Mouse (Mus musculus) limb, embryonic 10.5 days (tissue): ENCODE results near the gene Stk39. TPM values are rescaled to one million over a fixed set of nuclear protein-coding genes. Genes with fewer than 3 reads are reported as not detected.

ENCODE experiments used
- DNase-seq: peaks from one replicate; pipeline ENCODE4 v3.0.0-alpha.2; 2017; ENCODE audit warnings: low spot score
- H3K27ac ChIP-seq: fragments of 300-500 bp; sonication (generic); 2 replicates; pipeline ENCODE4 v1.5.1; 2016; ENCODE audit warnings: mild to moderate bottlenecking
- H3K27me3 ChIP-seq: fragments of 300-500 bp; sonication (generic); 2 replicates; pipeline ENCODE4 v1.6.1; 2016; ENCODE audit warnings: low read depth, mild to moderate bottlenecking; ENCODE audit not compliant: poor library complexity, severe bottlenecking
- H3K36me3 ChIP-seq: fragments of 300-500 bp; sonication (generic); 2 replicates; pipeline ENCODE4 v1.6.1; 2016; ENCODE audit warnings: mild to moderate bottlenecking, moderate library complexity
- H3K4me1 ChIP-seq: fragments of 300-500 bp; sonication (generic); 2 replicates; pipeline ENCODE4 v1.6.1; 2016
- H3K4me3 ChIP-seq: fragments of 300-500 bp; sonication (generic); 2 replicates; pipeline ENCODE4 v1.5.1; 2016; ENCODE audit warnings: mild to moderate bottlenecking, moderate library complexity
- H3K9me3 ChIP-seq: fragments of 300-500 bp; sonication (generic); replicated peaks from 2 replicates; pipeline ENCODE4 v1.6.1; 2016; ENCODE audit warnings: mild to moderate bottlenecking
- WGBS: fragments of 180-500 bp; shearing (Covaris S2); methylation state at CpG from one replicate; pipeline ENCODE4 v1.1.7; 2016; 5-methylcytosine and 5-hydroxymethylcytosine counted together
- polyA plus RNA-seq: library from polyadenylated mRNA; unstranded; fragments of >200 nt; fragmentation: Nextera tagmentation; extraction: Ambion mirVana; gene quantifications from 2 replicates; pipeline ENCODE4 v1.2.1, GENCODE M21; 2016

The Stk39 gene
- polyA plus RNA-seq, 1 experiment from 2014 or later: 22.1 TPM

DNA sequence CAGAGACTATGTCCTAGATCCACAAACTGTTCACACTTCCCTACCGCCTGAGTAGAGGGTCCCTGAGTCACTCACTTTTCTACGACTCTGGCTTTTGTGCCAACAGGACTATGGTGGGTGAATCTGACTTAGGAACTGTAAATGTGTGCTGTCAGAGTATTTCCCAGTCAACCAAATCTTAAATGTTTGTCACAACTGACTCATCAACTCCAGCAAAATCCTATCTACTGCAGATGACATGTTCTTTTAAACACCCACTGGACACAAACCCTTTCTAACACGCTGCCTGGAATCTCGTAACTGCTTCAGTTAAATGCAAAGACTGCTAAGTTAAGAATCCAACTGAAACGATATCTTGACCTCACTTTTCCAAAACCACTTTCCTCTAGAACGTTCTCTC is 135.2 kb downstream of the Stk39 start:
- Histone ChIP-seq H3K27me3 (no peaks in the 10 kb centered on the region), H3K4me1 (peaks cover 2% of the 10 kb centered on the region; the same call in 1 of the 2 replicates), H3K27ac (no peak overlapping the region), H3K36me3 (peaks cover 11% of the 10 kb centered on the region), H3K9me3 (no peaks in the 10 kb centered on the region), H3K4me3 (no peak overlapping the region)
- DNase-seq: no peak
- WGBS: 93% methylated on average over 6 of the region's 6 CpGs

- Histone ChIP-seq H3K36me3 (0 out of 2 replicates have a peak, but pooled peaks cover 10% of the 10 kb centered on the region), H3K27me3 (no peaks in the 10 kb centered on the region), H3K4me1 (peaks cover 2% of the 10 kb centered on the region; the same call in 1 of the 2 replicates), H3K9me3 (no peaks in the 10 kb centered on the region), H3K4me3 (no peak overlapping the region), H3K27ac (no peak overlapping the region)
- DNase-seq: no peak
- WGBS: 95% methylated on average over 5 of the region's 5 CpGs
Observed at GRCm38 (mm10) chr2:68334945-68335344, 137.1 kb downstream of the Stk39 start.

DNA sequence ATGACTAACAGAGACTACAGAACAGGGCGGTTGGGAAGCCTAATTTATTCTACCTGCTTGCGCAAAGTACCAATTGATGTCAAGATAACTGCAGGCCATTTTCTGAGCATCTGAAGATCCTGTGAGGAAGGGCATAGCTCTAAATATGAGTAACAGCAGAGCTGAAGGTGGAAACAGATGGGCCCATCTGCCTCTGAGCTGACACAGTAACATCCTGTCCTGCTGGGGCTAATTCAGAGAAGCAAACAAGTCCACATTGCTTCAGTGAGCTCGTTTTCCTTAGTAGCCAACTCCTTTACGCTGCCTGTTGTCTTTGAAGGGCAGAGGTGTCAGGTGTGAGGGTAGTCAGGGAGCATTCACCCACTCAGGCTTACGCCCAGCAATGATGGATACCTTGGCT is 146.8 kb downstream of the Stk39 start:
- Histone ChIP-seq H3K4me1 (0 out of 2 replicates have a peak, but pooled peaks cover 4% of the 10 kb centered on the region), H3K36me3 (no peaks in the 10 kb centered on the region), H3K27me3 (no peaks in the 10 kb centered on the region), H3K27ac (no peak overlapping the region), H3K4me3 (no peak overlapping the region), H3K9me3 (no peaks in the 10 kb centered on the region)
- DNase-seq: no peak
- WGBS: 52% methylated on average over 5 of the region's 5 CpGs

GRCm38 (mm10) chr2:68321230-68321629 is 150.8 kb downstream of the Stk39 start:
- WGBS: 93% methylated on average over 5 of the region's 5 CpGs
- no peaks in the 10 kb centered on the region for H3K36me3 ChIP-seq
- no peak overlapping the region for H3K4me3 ChIP-seq
- no peaks in the 10 kb centered on the region for H3K27me3 ChIP-seq
- H3K27ac ChIP-seq: no peak overlapping the region
- DNase-seq: no peak
- H3K9me3 ChIP-seq: no peaks in the 10 kb centered on the region
- H3K4me1 ChIP-seq: peaks cover 16% of the 10 kb centered on the region; the same call in 1 of the 2 replicates

GRCm38 (mm10) chr2:68320670-68321069 is 151.4 kb downstream of the Stk39 start:
- 76% methylated on average over 10 of the region's 10 CpGs for WGBS
- DNase-seq: no peak
- Histone ChIP-seq H3K9me3 (no peaks in the 10 kb centered on the region), H3K27ac (no peak overlapping the region), H3K4me3 (no peak overlapping the region), H3K36me3 (no peaks in the 10 kb centered on the region), H3K4me1 (peaks cover 16% of the 10 kb centered on the region; the same call in 1 of the 2 replicates), H3K27me3 (no peaks in the 10 kb centered on the region)

GRCm38 (mm10) chr2:68318452-68318851 is 153.6 kb downstream of the Stk39 start:
- peaks cover 21% of the 10 kb centered on the region; the same call in 1 of the 2 replicates for H3K4me1 ChIP-seq
- H3K4me3 ChIP-seq: no peak overlapping the region
- H3K36me3 ChIP-seq: no peaks in the 10 kb centered on the region
- DNase-seq: no peak
- no peaks in the 10 kb centered on the region for H3K27me3 ChIP-seq
- 76% methylated on average over 5 of the region's 5 CpGs for WGBS
- H3K27ac ChIP-seq: peak overlapping the region; percentile 3; the same call in 1 of the 2 replicates
- H3K9me3 ChIP-seq: no peaks in the 10 kb centered on the region

- WGBS: 90% methylated on average over 9 of the region's 9 CpGs
- H3K36me3 ChIP-seq: 0 out of 2 replicates have a peak, but pooled peaks cover 3% of the 10 kb centered on the region
- peaks cover 21% of the 10 kb centered on the region; the same call in 1 of the 2 replicates for H3K4me1 ChIP-seq
- no peaks in the 10 kb centered on the region for H3K27me3 ChIP-seq
- no peak for DNase-seq
- no peak overlapping the region for H3K27ac ChIP-seq
- H3K9me3 ChIP-seq: no peaks in the 10 kb centered on the region
- no peak overlapping the region for H3K4me3 ChIP-seq
Observed at GRCm38 (mm10) chr2:68317895-68318294, 154.2 kb downstream of the Stk39 start.

DNA sequence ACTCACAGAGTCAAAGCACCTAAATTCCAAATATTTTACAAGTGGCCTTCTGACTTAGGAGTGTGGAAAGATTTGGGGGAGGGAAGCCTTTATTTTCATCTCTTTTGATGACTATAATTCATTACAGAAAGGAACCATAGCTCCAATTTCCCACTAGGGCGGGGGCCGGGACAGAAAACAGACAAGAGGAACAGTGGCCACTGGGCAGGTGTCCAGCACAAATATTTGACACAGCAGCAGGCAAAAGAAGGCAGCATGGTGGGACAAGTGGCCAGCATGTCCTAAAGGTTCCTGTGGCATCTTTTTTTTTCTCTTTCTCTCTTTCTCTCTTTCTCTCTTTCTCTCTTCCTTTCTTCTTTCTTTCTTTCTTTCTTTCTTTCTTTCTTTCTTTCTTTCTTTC is 154.6 kb downstream of the Stk39 start:
- Histone ChIP-seq H3K9me3 (no peaks in the 10 kb centered on the region), H3K36me3 (0 out of 2 replicates have a peak, but pooled peaks cover 3% of the 10 kb centered on the region), H3K27ac (no peak overlapping the region), H3K4me1 (peaks cover 21% of the 10 kb centered on the region; the same call in 1 of the 2 replicates), H3K27me3 (no peaks in the 10 kb centered on the region), H3K4me3 (no peak overlapping the region)
- DNase-seq: no peak
- whole genome bisulfite sequencing: 85% methylated on average over 2 of the region's 2 CpGs

- 79% methylated on average over 11 of the region's 11 CpGs for WGBS
- no peak overlapping the region for H3K4me3 ChIP-seq
- peak overlapping the region; percentile 42; the same call in 1 of the 2 replicates for H3K27ac ChIP-seq
- no peak for DNase-seq
- peaks cover 18% of the 10 kb centered on the region; the same call in 1 of the 2 replicates for H3K4me1 ChIP-seq
- H3K9me3 ChIP-seq: no peaks in the 10 kb centered on the region
- no peaks in the 10 kb centered on the region for H3K27me3 ChIP-seq
- peaks cover 7% of the 10 kb centered on the region for H3K36me3 ChIP-seq
Observed at GRCm38 (mm10) chr2:68315258-68315657, 156.8 kb downstream of the Stk39 start.

- no peak for DNase-seq
- WGBS: 95% methylated on average over 3 of the region's 3 CpGs
- no peak overlapping the region for H3K4me3 ChIP-seq
Observed at GRCm38 (mm10) chr2:68310121-68310520, 161.9 kb downstream of the Stk39 start.

DNA sequence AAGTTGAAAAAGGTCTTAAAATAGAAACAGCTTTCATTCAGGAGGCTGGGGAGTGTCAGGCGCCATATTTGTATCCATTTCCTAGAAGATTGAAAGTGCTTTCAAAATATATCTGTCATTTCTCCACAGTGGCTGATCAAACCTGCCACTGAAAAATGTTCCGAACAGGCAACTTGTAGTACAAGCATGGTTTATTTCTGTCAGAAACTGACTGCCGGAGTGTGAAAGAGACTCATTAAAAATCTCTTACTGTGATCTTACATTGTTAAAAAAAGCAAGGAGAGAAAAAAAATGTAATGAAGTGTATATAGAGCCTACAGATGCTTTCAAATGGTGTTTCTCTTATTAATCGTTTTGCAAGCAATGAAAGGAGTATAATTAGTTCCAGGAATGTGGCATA is 165.5 kb downstream of the Stk39 start:
- Histone ChIP-seq H3K36me3 (peaks cover 51% of the 10 kb centered on the region), H3K4me3 (no peak overlapping the region), H3K27ac (no peak overlapping the region), H3K27me3 (no peaks in the 10 kb centered on the region), H3K4me1 (peaks cover 13% of the 10 kb centered on the region; the same call in 1 of the 2 replicates), H3K9me3 (no peaks in the 10 kb centered on the region)
- 74% methylated on average over 4 of the region's 4 CpGs for WGBS
- DNase-seq: no peak

More at GRCm38 (mm10) chr2:68310121-68310520, 161.9 kb downstream of the Stk39 start:
- H3K36me3 ChIP-seq: peaks cover 44% of the 10 kb centered on the region
- no peak overlapping the region for H3K27ac ChIP-seq
- H3K27me3 ChIP-seq: no peaks in the 10 kb centered on the region
- no peaks in the 10 kb centered on the region for H3K9me3 ChIP-seq
- peaks cover 9% of the 10 kb centered on the region; the same call in 1 of the 2 replicates for H3K4me1 ChIP-seq

DNA sequence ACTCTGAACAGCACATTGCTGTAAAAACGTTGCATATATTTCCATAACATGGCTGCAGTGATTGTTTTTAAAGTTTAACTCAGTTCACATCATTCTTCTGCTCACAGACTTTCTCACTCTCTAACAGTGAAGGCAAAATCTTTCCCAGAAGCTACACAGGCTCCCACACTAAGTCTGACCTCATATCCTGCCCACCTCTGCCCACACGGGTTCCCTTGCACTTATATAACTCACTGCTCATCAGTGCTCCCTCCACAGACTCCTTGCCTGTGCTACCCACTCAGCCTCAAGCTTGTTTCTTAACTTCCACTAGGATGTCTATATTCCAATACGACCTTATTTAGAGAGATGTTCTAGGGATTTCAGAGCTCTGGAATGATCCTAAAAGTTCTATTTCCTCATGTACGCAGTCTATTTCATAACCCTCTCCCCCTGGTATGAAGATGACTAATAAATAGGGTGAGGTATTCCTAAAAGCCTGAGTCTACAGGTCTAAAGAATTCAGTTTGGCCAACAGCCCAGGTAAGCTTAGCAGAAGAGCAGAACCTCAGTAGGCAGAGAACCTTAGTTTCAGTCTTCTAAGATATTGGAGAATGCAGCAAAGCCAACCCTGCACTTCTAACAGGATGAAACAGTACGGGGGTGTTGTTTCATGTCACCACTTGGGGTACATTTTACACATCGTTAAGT is 167.2 kb downstream of the Stk39 start:
- Histone ChIP-seq H3K4me3 (no peak overlapping the region), H3K4me1 (peaks cover 13% of the 10 kb centered on the region; the same call in 1 of the 2 replicates), H3K9me3 (no peaks in the 10 kb centered on the region), H3K27ac (no peak overlapping the region), H3K36me3 (peaks cover 43% of the 10 kb centered on the region), H3K27me3 (no peaks in the 10 kb centered on the region)
- no peak for DNase-seq
- 81% methylated on average over 6 of the region's 6 CpGs for WGBS

- no peak for DNase-seq
- H3K9me3 ChIP-seq: no peaks in the 10 kb centered on the region
- H3K36me3 ChIP-seq: peaks cover 42% of the 10 kb centered on the region
- H3K27ac ChIP-seq: no peak overlapping the region
- H3K4me1 ChIP-seq: peaks cover 13% of the 10 kb centered on the region; the same call in 1 of the 2 replicates
- WGBS: 87% methylated on average over 4 of the region's 4 CpGs
- H3K27me3 ChIP-seq: no peaks in the 10 kb centered on the region
- H3K4me3 ChIP-seq: no peak overlapping the region
Observed at GRCm38 (mm10) chr2:68301811-68302542, 170.1 kb downstream of the Stk39 start.
